Mouse (Mus musculus) lung, embryonic 16.5 days (tissue): ENCODE data around the gene Ahsg. TPM values are rescaled to one million over a fixed set of nuclear protein-coding genes. Genes with fewer than 3 reads are reported as not detected.

Experiments used
- ATAC-seq: fragments of 200-750 bp; cut with Nextera tagmentation; 2 replicates; pipeline ENCODE4 v1.8.0; 2017; ENCODE audit warnings: low read depth, mild to moderate bottlenecking, moderate library complexity
- H3K27ac ChIP-seq: fragments of 300-500 bp; sonication (generic); 2 replicates; pipeline ENCODE4 v1.5.1; 2014; ENCODE audit warnings: mild to moderate bottlenecking, control low read depth, low read length
- H3K27me3 ChIP-seq: fragments of 300-500 bp; sonication (generic); 2 replicates; pipeline ENCODE4 v1.6.1; 2014; ENCODE audit warnings: low read depth, low read length, mixed read lengths; ENCODE audit not compliant: control insufficient read depth, insufficient read depth
- H3K36me3 ChIP-seq: fragments of 300-500 bp; sonication (generic); 2 replicates; pipeline ENCODE4 v1.6.1; 2014; ENCODE audit warnings: low read length; ENCODE audit not compliant: control insufficient read depth, insufficient read depth
- H3K4me1 ChIP-seq: fragments of 300-500 bp; sonication (generic); replicated peaks from 2 replicates; pipeline ENCODE4 v1.6.1; 2014; ENCODE audit warnings: low read length, mixed read lengths; ENCODE audit not compliant: control insufficient read depth, insufficient read depth
- H3K4me2 ChIP-seq: fragments of 300-500 bp; sonication (generic); 2 replicates; pipeline ENCODE4 v1.6.1; 2014; ENCODE audit warnings: low read depth, low read length, control low read depth
- H3K4me3 ChIP-seq: fragments of 300-500 bp; sonication (generic); 2 replicates; pipeline ENCODE4 v1.5.1; 2014; ENCODE audit warnings: mild to moderate bottlenecking, low read length, control low read depth
- H3K9ac ChIP-seq: fragments of 300-500 bp; sonication (generic); 2 replicates; pipeline ENCODE4 v1.6.1; 2014; ENCODE audit warnings: low read length, control low read depth
- H3K9me3 ChIP-seq: fragments of 300-500 bp; sonication (generic); 2 replicates; pipeline ENCODE4 v1.6.1; 2016; ENCODE audit warnings: low read length; ENCODE audit not compliant: control insufficient read depth
- WGBS: fragments of 180-500 bp; shearing (Covaris S2); extraction: QIAGEN DNeasy Blood & Tissue Kit; methylation state at CpG from one replicate; pipeline ENCODE4 v1.1.7; 2014; 5-methylcytosine and 5-hydroxymethylcytosine counted together
- polyA plus RNA-seq: library from polyadenylated mRNA; unstranded; fragments of >200 nt; fragmentation: Nextera tagmentation; extraction: Ambion mirVana; gene quantifications from 2 replicates; pipeline ENCODE4 v1.2.1, GENCODE M21; 2015

Ahsg gene
- polyA plus RNA-seq, 1 experiment from 2014 or later: 8.9 TPM

DNA sequence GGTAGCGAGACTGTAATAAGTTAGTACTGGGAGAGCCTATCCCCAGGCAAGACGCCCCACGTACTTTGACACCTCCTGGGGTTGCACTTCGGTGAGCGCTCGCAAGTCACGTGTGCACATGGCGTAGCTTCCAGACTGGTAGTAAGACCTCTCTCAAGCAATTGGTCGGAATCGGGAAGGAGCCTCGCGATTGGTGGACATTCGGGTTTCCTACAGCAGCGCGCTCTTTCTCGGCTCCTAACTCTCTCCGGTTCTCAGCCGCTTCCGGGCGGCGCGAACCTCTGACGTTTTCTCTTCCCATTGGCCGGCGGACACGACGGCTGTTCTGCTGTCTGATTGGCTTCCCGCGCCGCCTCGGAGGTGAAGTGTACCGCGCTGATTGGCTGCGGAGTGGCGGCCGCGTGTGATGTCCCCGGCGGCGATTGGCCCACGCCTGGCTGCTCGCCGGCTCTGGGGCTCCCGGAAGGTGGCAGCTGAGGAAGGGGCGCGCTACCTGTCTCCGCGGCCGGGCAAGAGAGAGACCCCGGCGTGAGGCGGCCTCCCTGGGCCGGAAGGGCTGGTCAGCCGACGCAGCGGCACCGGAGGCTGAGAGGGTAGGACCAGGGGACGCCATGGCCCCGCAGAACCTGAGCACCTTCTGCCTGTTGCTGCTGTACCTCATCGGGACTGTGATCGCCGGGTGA, 33.5 kb upstream of the Ahsg start, which contains the start of the genes Tbccd1 and Dnajb11:
Tbccd1 (minus strand) TSS at position 239 of the 683 bp plus-strand sequence.
Dnajb11 (plus strand) TSS at position 415 of the 683 bp plus-strand sequence.
- H3K27ac ChIP-seq: peak within 1 kb of the TSS; percentile 68
- no peaks in the 10 kb centered on the region for H3K27me3 ChIP-seq
- peaks cover 11% of the 10 kb centered on the region for H3K4me1 ChIP-seq
- H3K36me3 ChIP-seq: no peaks in the 10 kb centered on the region; the same call in 1 of the 2 replicates
- H3K9me3 ChIP-seq: no peaks in the 10 kb centered on the region
- peak within 1 kb of the TSS; percentile 94 for H3K9ac ChIP-seq
- WGBS: under 1% methylated on average over 62 of the region's 62 CpGs
- peak within 1 kb of the TSS; percentile 99 for H3K4me3 ChIP-seq
- ATAC-seq: peak; percentile 99
- H3K4me2 ChIP-seq: peak within 1 kb of the TSS; percentile 91

DNA sequence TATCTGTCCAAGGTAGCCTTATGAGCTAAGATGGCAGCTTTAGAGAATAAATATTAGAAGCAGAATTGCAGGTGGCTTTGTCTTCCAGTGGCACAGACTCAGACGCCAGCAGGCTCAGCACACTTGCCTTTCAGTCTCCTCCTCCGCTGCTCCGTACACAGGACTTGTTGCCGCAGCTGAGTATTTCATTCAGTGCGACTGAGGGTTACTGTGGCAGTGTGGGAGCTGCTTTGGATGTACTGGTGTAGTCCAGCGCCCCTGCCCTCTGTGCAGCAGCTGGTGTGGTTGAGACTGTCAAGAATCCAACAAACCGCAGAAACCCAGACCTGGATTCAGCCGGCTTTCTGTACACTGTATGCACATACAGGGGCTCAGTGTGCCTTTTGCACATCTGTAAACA, 18.7 kb upstream of the Ahsg start:
- Histone ChIP-seq H3K36me3 (peaks cover 26% of the 10 kb centered on the region), H3K4me1 (no peaks in the 10 kb centered on the region), H3K27ac (no peak overlapping the region), H3K9ac (no peak overlapping the region), H3K4me2 (no peak overlapping the region), H3K4me3 (no peak overlapping the region), H3K9me3 (no peaks in the 10 kb centered on the region), H3K27me3 (no peaks in the 10 kb centered on the region)
- ATAC-seq: no peak
- 95% methylated on average over 8 of the region's 8 CpGs for WGBS

DNA sequence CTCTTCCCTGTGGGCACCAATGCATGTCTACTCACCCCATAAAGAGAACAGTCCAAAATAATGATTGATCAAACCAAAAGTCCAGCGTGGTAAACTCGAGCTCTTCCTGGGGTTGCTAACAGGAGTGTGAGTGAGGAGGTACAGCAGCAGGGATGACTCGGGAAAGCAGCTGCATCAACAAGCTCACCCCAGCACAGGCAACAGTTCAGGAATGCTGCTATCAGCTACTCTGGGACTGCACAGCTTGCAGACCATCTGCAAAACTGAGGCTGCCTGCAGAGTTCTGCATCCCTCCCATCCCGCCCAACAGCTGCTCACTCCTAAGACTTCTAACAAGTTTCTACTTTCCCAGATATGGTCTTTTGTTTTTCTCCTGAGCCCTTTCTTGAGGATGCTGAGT, 17.7 kb upstream of the Ahsg start:
- H3K9ac ChIP-seq: no peak overlapping the region
- H3K4me3 ChIP-seq: no peak overlapping the region
- no peaks in the 10 kb centered on the region for H3K4me1 ChIP-seq
- WGBS: 72% methylated on average over 4 of the region's 4 CpGs
- no peaks in the 10 kb centered on the region for H3K27me3 ChIP-seq
- H3K36me3 ChIP-seq: peaks cover 25% of the 10 kb centered on the region
- no peak overlapping the region for H3K27ac ChIP-seq
- ATAC-seq: no peak
- no peak overlapping the region for H3K4me2 ChIP-seq
- no peaks in the 10 kb centered on the region for H3K9me3 ChIP-seq

DNA sequence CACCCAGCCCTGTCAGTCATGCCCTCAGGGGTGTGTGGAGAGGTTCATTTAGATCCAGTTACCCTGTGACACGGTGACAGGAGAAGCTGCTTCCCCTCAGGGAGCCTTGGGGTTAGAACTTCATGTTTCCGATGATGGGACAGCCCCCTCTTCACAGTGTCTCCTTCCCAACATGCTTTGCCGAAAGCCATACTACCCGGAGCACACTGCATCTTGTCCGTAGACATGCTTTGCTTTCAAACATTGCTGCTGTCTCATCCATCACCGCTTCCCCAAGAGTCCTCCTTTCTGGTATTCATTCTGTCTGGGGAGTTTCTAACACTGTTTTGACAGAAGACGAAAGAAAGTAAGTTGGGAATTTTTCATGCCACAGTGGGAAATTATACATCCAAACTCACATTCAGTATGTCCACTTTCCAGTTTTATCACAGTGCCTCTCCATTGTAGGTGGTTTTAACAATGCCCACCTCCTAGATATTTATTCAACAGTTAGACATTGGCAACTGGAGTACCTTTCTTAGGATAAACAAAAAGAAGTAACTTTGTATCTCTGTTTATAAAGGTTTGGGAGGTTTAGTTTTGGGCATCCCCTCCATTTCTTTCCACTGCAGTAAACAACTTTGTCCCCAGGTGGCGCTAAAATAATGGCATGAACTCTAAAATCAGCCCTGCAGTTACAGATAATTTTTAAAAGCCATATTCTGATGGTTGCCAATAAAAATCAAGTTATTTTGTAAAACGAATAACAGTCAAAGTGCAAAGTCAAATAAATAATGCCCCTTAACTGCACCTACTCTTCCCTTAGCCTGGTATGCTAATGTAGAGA, 14.6 kb upstream of the Ahsg start:
- Histone ChIP-seq H3K36me3 (peaks cover 4% of the 10 kb centered on the region), H3K27me3 (no peaks in the 10 kb centered on the region), H3K9me3 (no peaks in the 10 kb centered on the region), H3K4me2 (no peak overlapping the region), H3K4me3 (no peak overlapping the region), H3K9ac (no peak overlapping the region), H3K27ac (no peak overlapping the region), H3K4me1 (no peaks in the 10 kb centered on the region)
- no peak for ATAC-seq
- WGBS: 31% methylated on average over 9 of the region's 9 CpGs

DNA sequence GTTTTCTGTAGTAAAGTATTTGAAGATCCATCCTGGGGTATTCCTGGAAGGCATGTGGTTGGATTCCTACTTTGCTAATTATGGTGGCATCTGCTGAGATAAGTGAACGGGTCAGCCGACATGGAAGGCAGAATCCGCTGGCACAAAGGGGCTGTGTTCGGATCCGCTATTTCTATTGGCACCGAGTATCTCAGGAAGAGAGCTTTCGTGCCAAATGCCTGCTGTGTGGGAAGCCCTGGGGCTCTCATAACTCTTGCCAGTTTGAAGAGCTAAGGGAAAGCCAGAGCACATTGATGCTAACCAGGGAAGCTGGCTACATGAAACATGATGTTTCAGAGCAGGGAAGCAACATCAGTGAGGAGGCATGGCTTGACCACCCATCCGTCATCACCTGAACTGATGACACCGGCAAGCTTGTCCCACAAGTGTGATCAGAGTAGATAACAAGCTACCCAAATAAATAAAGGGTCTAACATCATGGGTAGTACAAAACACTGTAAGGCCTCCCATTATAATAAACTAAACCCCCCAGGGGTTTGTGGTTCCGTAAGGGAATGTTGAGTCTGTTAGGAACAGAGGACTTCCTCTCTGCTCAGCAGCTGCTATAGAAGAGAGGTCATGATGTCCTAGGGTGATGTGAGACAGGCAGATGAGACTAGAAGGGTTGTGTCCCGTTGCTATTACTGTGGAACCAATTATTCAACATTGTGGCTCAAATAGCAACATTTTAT, 13.3 kb upstream of the Ahsg start:
- 69% methylated on average over 11 of the region's 11 CpGs for WGBS
- ATAC-seq: no peak
- H3K4me2 ChIP-seq: no peak overlapping the region
- H3K9me3 ChIP-seq: no peaks in the 10 kb centered on the region
- H3K4me3 ChIP-seq: no peak overlapping the region
- no peaks in the 10 kb centered on the region for H3K27me3 ChIP-seq
- H3K36me3 ChIP-seq: no peaks in the 10 kb centered on the region
- no peak overlapping the region for H3K9ac ChIP-seq
- no peak overlapping the region for H3K27ac ChIP-seq
- H3K4me1 ChIP-seq: no peaks in the 10 kb centered on the region

DNA sequence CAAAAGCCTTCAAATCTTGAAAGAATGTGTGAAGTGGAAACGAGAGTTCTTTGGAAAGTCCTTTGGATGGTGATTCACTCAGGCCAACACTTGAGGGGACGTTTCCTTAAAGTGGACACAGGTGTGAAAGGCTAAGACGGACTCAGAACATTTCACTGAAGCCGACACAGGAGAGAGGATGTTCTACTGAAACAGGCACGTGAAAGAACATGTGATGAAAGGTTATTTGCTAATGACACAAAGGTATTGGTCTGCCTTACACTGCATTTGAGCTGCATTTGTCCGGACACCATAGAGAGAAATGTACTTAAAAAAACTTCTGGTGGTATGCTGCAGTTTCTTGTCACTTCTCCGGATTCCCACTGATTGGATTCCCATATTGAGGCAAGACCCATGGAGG, 12.4 kb upstream of the Ahsg start:
- no peaks in the 10 kb centered on the region for H3K4me1 ChIP-seq
- H3K4me2 ChIP-seq: no peak overlapping the region
- H3K27me3 ChIP-seq: no peaks in the 10 kb centered on the region
- no peak for ATAC-seq
- no peak overlapping the region for H3K4me3 ChIP-seq
- no peaks in the 10 kb centered on the region for H3K9me3 ChIP-seq
- H3K27ac ChIP-seq: no peak overlapping the region
- H3K9ac ChIP-seq: no peak overlapping the region
- 64% methylated on average over 7 of the region's 7 CpGs for WGBS
- no peaks in the 10 kb centered on the region for H3K36me3 ChIP-seq

DNA sequence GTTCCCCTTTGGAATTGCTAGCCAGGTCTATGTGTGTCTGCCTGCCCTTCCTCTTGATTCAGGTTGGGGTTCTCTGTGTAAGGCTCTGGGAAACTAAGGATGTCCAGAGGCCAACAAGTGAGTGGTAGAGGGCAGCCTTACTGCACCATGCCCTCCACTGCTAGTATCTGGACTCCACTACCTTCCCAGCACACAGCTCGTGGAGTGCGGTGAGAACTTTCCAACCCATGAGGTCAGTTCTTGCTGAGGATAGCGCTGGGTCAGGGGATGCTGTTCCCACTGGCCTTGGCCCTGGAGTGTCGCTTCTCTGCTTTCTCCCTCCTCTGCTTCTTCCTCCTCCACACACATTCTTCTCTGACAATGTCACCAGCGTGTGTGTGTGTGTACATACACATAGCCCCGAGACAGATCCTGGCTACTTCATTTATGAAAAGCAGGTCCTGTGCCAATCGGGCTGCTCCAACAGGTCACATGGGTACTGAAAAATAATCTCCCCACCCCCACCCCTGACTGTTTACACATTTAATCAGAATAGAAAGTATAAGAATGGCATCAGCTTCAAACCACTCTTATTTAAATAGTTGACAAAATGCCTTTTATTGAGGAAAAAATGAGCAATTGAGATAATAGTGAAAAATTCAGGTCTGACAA, 11.0 kb upstream of the Ahsg start:
- H3K36me3 ChIP-seq: no peaks in the 10 kb centered on the region
- no peaks in the 10 kb centered on the region for H3K4me1 ChIP-seq
- H3K9ac ChIP-seq: no peak overlapping the region
- H3K9me3 ChIP-seq: no peaks in the 10 kb centered on the region
- no peaks in the 10 kb centered on the region for H3K27me3 ChIP-seq
- H3K27ac ChIP-seq: no peak overlapping the region
- no peak for ATAC-seq
- 54% methylated on average over 7 of the region's 7 CpGs for WGBS
- H3K4me2 ChIP-seq: no peak overlapping the region
- H3K4me3 ChIP-seq: no peak overlapping the region

DNA sequence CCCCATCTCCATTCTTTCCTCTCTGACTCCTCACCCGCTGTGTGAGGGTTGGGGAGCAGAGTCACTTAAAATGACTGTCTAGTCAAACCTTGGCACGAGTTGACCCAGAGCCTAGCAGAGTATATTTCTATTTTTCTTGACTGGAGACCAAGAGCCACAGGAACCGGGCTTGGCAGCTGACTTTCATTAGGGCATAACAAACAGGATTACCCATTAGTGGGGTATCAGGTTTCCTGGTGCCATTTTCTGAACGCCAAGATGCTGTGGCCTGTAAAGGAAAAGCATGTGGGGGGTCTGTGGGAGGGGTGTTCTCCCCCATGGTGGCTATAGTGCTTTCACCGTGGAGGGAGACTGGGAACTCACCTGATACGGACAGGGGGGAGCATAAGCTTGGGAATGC, 10.2 kb upstream of the Ahsg start:
- 22% methylated on average over 6 of the region's 6 CpGs for WGBS
- H3K27me3 ChIP-seq: no peaks in the 10 kb centered on the region
- H3K9ac ChIP-seq: no peak overlapping the region
- H3K4me3 ChIP-seq: no peak overlapping the region
- H3K9me3 ChIP-seq: no peaks in the 10 kb centered on the region
- no peaks in the 10 kb centered on the region for H3K36me3 ChIP-seq
- H3K4me1 ChIP-seq: no peaks in the 10 kb centered on the region
- no peak for ATAC-seq
- H3K27ac ChIP-seq: no peak overlapping the region
- H3K4me2 ChIP-seq: no peak overlapping the region

DNA sequence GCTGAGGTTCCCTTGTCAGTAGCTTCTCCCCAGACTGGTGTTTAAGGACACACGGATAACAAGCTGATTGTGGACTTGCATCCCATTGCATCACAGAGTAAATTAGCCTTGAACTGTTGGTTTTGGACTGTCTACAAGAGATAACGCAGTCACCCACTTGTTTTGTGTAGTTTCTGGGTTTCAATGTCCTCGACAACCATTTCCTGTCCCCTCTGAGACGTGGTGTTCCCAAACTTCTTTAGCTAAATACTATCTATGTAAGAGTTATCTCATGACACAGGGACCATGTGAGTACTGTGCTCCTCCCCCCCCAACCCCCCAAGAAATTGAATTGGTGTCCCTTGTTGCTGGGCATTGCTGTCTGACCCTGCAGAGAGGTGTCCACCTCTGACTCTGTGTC, 9.6 kb upstream of the Ahsg start:
- 43% methylated on average over 4 of the region's 4 CpGs for WGBS
- no peak for ATAC-seq
- no peaks in the 10 kb centered on the region for H3K36me3 ChIP-seq

More for the DNA sequence above, 9.6 kb upstream of the Ahsg start:
- Histone ChIP-seq H3K4me1 (no peaks in the 10 kb centered on the region), H3K9ac (no peak overlapping the region), H3K9me3 (no peaks in the 10 kb centered on the region), H3K27me3 (no peaks in the 10 kb centered on the region), H3K4me3 (no peak overlapping the region), H3K4me2 (no peak overlapping the region), H3K27ac (no peak overlapping the region)
